Mouse (Mus musculus) kidney, embryonic 16.5 days (tissue): Measurements from ENCODE around the gene Pgap1. TPM values are rescaled to one million over a fixed set of nuclear protein-coding genes. Genes with fewer than 3 reads are reported as not detected.

Experiments
- ATAC-seq: fragments of 200-750 bp; cut with Nextera tagmentation; 2 replicates; pipeline ENCODE4 v1.8.0; 2017; ENCODE audit warnings: moderate TSS enrichment; ENCODE audit not compliant: low FRiP score, low TSS enrichment
- H3K27ac ChIP-seq: fragments of 300-500 bp; sonication (generic); 2 replicates; pipeline ENCODE4 v1.5.1; 2014; ENCODE audit warnings: low read length
- H3K27me3 ChIP-seq: fragments of 300-500 bp; sonication (generic); 2 replicates; pipeline ENCODE4 v1.6.1; 2014; ENCODE audit warnings: low read length, control low read depth, mixed read lengths; ENCODE audit not compliant: insufficient read depth
- H3K36me3 ChIP-seq: fragments of 300-500 bp; sonication (generic); 2 replicates; pipeline ENCODE4 v1.6.1; 2014; ENCODE audit warnings: low read length, control low read depth, mixed read lengths; ENCODE audit not compliant: insufficient read depth
- H3K4me1 ChIP-seq: fragments of 300-500 bp; sonication (generic); 2 replicates; pipeline ENCODE4 v1.6.1; 2014; ENCODE audit warnings: low read length, control low read depth, mixed read lengths; ENCODE audit not compliant: insufficient read depth
- H3K4me2 ChIP-seq: fragments of 300-500 bp; sonication (generic); replicated peaks from 2 replicates; pipeline ENCODE4 v1.6.1; 2014; ENCODE audit warnings: low read depth, low read length
- H3K4me3 ChIP-seq: fragments of 300-500 bp; sonication (generic); 2 replicates; pipeline ENCODE4 v1.5.1; 2014; ENCODE audit warnings: mild to moderate bottlenecking, low read length
- H3K9ac ChIP-seq: fragments of 300-500 bp; sonication (generic); replicated peaks from 2 replicates; pipeline ENCODE4 v1.6.1; 2014; ENCODE audit warnings: low read length
- H3K9me3 ChIP-seq: fragments of 300-500 bp; sonication (generic); 2 replicates; pipeline ENCODE4 v1.6.1; 2016; ENCODE audit warnings: low read length, control low read depth
- WGBS: fragments of 180-500 bp; shearing (Covaris S2); extraction: QIAGEN DNeasy Blood & Tissue Kit; methylation state at CpG from one replicate; pipeline ENCODE4 v1.1.7; 2014; 5-methylcytosine and 5-hydroxymethylcytosine counted together
- polyA plus RNA-seq: library from polyadenylated mRNA; unstranded; fragments of >200 nt; fragmentation: Nextera tagmentation; extraction: Ambion mirVana; gene quantifications from 2 replicates; pipeline ENCODE4 v1.2.1, GENCODE M21; 2015

Pgap1 gene
- polyA plus RNA-seq, 1 experiment from 2014 or later: 7.4 TPM

DNA sequence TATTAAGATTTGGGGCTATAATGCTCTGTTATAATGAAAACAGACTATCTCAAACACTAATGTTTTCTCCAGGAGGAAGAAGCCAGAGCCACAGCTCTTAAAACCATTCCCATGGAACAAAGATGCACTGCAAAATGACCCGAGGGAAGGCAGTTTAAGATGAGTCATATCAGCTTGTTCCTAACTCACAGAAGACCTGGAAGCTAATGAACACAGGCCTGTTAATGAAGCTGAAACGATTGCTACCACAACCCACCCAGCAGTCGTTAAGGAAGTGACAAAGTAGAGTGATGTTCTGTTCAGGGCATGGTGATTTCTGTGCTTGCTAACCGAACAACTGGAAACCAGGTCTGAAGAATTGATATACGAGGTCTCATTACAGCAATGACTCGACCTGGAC, 26.3 kb downstream of the Pgap1 start:
- Histone ChIP-seq H3K4me2 (no peak overlapping the region), H3K27me3 (no peaks in the 10 kb centered on the region), H3K27ac (no peak overlapping the region), H3K4me1 (no peaks in the 10 kb centered on the region), H3K9ac (no peak overlapping the region), H3K9me3 (no peaks in the 10 kb centered on the region), H3K4me3 (no peak overlapping the region), H3K36me3 (0 out of 2 replicates have a peak, but pooled peaks cover 7% of the 10 kb centered on the region)
- ATAC-seq: no peak
- 44% methylated on average over 6 of the region's 6 CpGs for WGBS

DNA sequence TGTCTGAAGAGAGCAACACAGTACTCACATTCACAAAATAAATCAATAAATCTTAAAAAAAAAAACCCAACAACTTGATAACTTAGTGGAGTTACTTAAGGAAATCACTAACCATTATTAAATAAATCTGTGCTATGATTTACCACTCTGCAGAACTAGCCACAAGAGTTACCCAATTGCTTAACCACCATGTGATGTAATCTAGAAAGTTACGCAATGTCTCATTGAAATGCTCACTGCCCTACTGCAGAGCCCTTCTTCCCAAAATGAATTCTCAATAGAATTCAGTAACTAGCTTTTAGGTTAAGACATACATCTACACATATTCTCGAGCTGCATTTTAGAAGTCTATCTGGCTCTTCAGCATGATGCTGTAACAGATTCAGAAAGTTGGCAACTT, 33.8 kb downstream of the Pgap1 start:
- H3K9ac ChIP-seq: no peak overlapping the region
- no peaks in the 10 kb centered on the region for H3K9me3 ChIP-seq
- no peak overlapping the region for H3K4me3 ChIP-seq
- no peak overlapping the region for H3K27ac ChIP-seq
- H3K36me3 ChIP-seq: 0 out of 2 replicates have a peak, but pooled peaks cover 4% of the 10 kb centered on the region
- H3K4me2 ChIP-seq: no peak overlapping the region
- no peak for ATAC-seq
- no peaks in the 10 kb centered on the region for H3K4me1 ChIP-seq
- no peaks in the 10 kb centered on the region for H3K27me3 ChIP-seq
- 83% methylated on average over 2 of the region's 2 CpGs for WGBS

DNA sequence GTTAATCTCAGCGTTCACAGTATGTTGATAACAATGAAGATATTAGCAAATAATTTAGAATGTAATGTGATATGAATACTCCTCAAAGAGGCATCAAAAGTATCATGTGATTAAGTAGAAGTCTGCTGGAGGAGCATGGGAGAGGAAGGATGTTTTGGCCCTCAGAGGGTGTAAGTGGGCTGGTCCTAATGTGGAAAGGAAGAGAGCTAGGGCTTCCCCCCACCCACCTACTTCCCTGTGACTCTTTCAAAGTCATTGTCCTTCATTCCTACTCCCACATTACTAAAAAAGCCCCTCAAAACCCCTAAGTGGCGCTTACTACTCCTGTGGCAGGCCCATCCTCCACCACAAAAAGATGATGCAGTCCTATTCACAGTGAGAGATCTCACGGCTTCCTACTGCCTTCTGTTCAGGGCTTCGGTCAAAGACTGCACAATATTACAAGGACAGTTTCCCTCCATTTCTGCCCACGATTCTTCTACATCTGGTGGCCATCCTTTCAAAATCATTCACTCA, 37.4 kb downstream of the Pgap1 start:
- WGBS: 91% methylated on average over 5 of the region's 5 CpGs
- Histone ChIP-seq H3K4me2 (no peak overlapping the region), H3K27me3 (no peaks in the 10 kb centered on the region), H3K27ac (no peak overlapping the region), H3K9me3 (no peaks in the 10 kb centered on the region), H3K4me1 (no peaks in the 10 kb centered on the region), H3K4me3 (no peak overlapping the region), H3K9ac (no peak overlapping the region), H3K36me3 (no peaks in the 10 kb centered on the region)
- no peak for ATAC-seq

DNA sequence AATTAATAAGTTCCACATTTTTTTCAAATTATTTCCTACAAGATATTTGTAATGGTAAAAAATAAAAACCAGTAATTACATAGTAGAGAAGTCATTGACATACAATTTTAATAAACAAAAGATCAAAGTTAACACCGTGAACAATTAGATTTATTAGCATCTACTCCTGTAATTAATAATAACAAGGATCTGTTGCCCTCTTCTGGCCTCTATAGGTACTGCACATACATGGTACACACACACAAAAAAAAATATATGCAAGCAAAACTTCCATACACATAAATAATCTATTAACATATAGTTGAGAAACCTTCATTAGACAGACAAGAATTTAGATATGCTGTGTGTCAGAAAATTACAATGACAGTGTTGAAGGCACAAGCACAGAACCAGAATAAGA, 43.6 kb downstream of the Pgap1 start:
- Histone ChIP-seq H3K4me2 (no peak overlapping the region), H3K27ac (no peak overlapping the region), H3K4me3 (no peak overlapping the region), H3K4me1 (no peaks in the 10 kb centered on the region), H3K36me3 (0 out of 2 replicates have a peak, but pooled peaks cover 4% of the 10 kb centered on the region), H3K27me3 (no peaks in the 10 kb centered on the region), H3K9ac (no peak overlapping the region), H3K9me3 (0 out of 2 replicates have a peak, but pooled peaks cover 2% of the 10 kb centered on the region)
- 87% methylated on average over 1 of the region's 1 CpGs for WGBS
- ATAC-seq: no peak

DNA sequence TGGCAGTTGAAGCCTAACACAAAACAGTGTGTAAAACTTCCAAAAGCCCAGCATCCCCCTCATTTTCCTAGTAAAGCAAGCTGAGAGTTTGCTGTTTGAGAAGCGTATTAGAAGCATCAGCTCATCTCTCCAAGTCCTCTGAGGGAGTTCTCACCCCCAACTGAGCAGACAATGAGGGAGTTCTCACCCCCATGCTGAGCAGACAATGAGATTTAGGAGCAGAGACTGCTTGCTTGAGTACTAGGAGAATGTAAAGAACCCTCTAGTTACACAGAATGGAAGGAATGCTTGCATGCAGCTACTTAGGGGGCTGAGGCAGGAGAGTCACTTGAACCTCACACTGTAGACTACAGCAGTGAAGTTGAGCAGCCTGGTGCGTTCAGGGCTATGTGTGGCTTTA, 59.0 kb downstream of the Pgap1 start:
- ATAC-seq: no peak
- no peak overlapping the region for H3K4me3 ChIP-seq
- H3K36me3 ChIP-seq: no peaks in the 10 kb centered on the region
- no peaks in the 10 kb centered on the region for H3K27me3 ChIP-seq
- no peaks in the 10 kb centered on the region for H3K4me1 ChIP-seq
- H3K9ac ChIP-seq: no peak overlapping the region
- 85% methylated on average over 2 of the region's 2 CpGs for WGBS
- H3K27ac ChIP-seq: no peak overlapping the region
- no peak overlapping the region for H3K4me2 ChIP-seq
- no peaks in the 10 kb centered on the region for H3K9me3 ChIP-seq

DNA sequence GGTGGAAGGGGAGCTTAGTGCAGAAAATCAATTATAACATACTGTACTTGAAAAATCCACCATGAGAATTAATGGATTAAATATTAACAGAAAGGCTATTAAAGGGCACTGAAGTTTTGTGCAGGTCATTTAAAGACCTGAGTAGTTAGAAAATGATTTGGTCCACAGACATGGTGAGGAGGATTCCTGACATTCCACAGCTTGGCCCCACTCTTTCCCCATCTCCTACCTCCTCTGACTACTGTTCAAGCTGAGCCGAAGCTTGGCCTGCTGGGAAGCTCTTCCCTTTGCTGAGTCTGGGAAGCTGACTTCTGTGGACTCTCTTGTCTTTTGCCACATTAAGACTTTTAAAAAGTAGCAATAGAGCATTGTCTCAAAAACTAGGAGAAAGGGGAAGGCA, 61.2 kb downstream of the Pgap1 start:
- Histone ChIP-seq H3K4me1 (no peaks in the 10 kb centered on the region), H3K36me3 (0 out of 2 replicates have a peak, but pooled peaks cover 2% of the 10 kb centered on the region), H3K4me3 (no peak overlapping the region), H3K9ac (no peak overlapping the region), H3K4me2 (no peak overlapping the region), H3K9me3 (no peaks in the 10 kb centered on the region), H3K27me3 (no peaks in the 10 kb centered on the region), H3K27ac (0 out of 2 replicates have a peak overlapping the region, but pooled peaks have one; percentile 31)
- WGBS: 64% methylated on average over 1 of the region's 1 CpGs
- peak; percentile 83; the same call in 1 of the 2 replicates for ATAC-seq

DNA sequence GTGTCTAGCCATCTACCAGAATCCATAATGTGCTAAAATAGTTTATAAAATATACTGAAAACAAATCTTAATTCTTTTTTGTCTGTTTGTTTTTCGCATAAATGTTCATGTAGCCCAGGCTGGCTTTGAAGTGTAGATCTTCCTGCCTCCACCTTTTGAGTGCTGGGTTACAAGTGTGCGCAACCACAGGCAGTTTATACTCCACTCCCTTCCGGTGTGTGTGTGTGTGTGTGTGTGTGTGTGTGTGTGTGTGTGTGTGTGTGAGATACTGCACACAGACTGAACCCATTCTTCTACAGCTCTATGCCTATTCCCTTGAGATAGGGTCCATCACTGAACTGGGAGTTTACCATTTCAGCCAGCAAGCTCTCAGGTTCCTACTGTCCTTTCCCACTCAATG, 64.0 kb downstream of the Pgap1 start:
- 91% methylated on average over 3 of the region's 3 CpGs for WGBS
- Histone ChIP-seq H3K4me1 (no peaks in the 10 kb centered on the region), H3K27me3 (no peaks in the 10 kb centered on the region), H3K9me3 (no peaks in the 10 kb centered on the region), H3K36me3 (0 out of 2 replicates have a peak, but pooled peaks cover 4% of the 10 kb centered on the region), H3K9ac (no peak overlapping the region), H3K4me3 (no peak overlapping the region), H3K27ac (no peak overlapping the region), H3K4me2 (no peak overlapping the region)
- no peak for ATAC-seq

DNA sequence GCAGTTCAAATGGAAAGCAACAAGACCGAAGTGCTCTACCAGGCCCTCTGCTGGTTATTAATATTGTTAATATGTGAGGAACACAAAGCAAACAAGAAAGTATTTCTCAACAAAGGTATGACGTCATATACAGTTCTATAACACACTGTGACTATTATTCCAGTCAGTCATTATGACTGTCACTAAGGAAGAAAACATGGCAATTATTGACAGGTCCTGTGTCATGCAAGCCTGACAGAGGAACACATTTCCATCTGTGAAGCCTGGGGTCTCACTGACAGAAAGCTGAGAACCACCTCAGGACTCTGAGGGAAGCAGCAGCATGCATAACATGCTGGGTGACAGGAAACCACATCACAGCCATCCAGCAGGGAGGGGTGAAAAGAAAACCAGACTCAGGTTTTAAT, 65.0 kb downstream of the Pgap1 start:
- Histone ChIP-seq H3K36me3 (0 out of 2 replicates have a peak, but pooled peaks cover 7% of the 10 kb centered on the region), H3K27me3 (no peaks in the 10 kb centered on the region), H3K27ac (no peak overlapping the region), H3K4me2 (no peak overlapping the region), H3K9me3 (no peaks in the 10 kb centered on the region), H3K4me3 (no peak overlapping the region), H3K4me1 (no peaks in the 10 kb centered on the region), H3K9ac (no peak overlapping the region)
- no peak for ATAC-seq
- 82% methylated on average over 2 of the region's 2 CpGs for WGBS

DNA sequence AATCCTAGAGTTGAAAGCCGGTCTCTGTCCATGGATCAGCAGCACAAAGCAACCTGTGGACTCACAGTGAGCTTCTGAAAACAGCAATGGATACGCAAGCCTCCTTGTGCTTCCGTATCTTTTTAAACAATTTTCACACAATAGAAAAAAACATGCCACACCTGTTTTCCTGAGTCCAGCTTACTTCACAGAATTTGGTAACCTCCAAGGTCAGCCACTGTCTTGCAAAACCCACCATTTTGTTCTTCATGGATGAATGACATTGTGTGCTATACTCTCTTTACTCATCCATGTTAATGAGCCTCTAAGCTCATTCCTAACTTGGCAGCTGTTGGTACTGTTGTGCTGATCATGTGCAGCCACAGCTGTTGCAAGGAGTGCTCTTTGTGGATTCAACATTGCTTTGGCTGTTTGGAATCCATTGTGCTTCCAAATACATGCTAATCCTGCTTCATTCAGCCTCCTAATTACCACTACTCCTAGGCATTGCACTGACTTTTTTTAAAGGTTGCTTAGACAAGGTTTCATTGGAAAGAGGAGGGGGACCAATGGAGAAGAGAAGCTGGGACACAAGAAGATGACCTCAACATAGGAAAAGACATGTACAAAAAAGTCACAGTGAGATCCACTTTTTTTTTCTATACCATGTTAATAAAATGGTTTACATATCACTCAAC, 72.6 kb downstream of the Pgap1 start:
- no peaks in the 10 kb centered on the region for H3K9me3 ChIP-seq
- ATAC-seq: no peak
- no peak overlapping the region for H3K4me3 ChIP-seq
- H3K4me2 ChIP-seq: no peak overlapping the region
- no peak overlapping the region for H3K9ac ChIP-seq
- no peaks in the 10 kb centered on the region for H3K27me3 ChIP-seq
- H3K27ac ChIP-seq: no peak overlapping the region
- H3K36me3 ChIP-seq: 0 out of 2 replicates have a peak, but pooled peaks cover 12% of the 10 kb centered on the region
- no peaks in the 10 kb centered on the region for H3K4me1 ChIP-seq
- 92% methylated on average over 3 of the region's 3 CpGs for WGBS

DNA sequence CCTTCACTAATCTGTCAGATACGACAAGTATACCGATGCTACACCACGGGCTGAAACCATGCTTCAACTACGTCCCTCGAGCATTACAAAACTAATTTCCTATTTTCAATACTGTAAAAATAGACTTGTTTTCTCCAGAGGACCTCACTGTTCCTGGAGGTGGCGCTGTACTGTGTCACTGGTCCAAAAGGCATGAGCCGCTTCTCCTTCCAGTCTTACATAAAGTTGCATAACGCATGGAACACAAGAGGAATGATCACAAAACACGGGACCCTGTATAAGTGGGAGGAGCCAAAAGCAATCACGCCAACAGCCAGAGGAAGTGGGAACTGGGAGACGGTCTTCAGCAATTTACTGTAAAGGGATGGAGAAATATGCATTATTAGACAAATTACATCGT, 77.0 kb downstream of the Pgap1 start:
- Histone ChIP-seq H3K4me2 (no peak overlapping the region), H3K36me3 (0 out of 2 replicates have a peak, but pooled peaks cover 5% of the 10 kb centered on the region), H3K9ac (no peak overlapping the region), H3K27ac (no peak overlapping the region), H3K4me1 (no peaks in the 10 kb centered on the region), H3K27me3 (no peaks in the 10 kb centered on the region), H3K9me3 (no peaks in the 10 kb centered on the region), H3K4me3 (no peak overlapping the region)
- 94% methylated on average over 12 of the region's 12 CpGs for WGBS
- ATAC-seq: no peak
